Mouse (Mus musculus) hindlimb bud, embryonic 11.5 days (tissue): Measurements from ENCODE around the gene Rfx2.
A peak's percentile ranks its signal among the peaks of the same experiment; 100 is the strongest.

Source experiments
- DNase-seq: peaks from one replicate; pipeline ENCODE4 v3.0.0-alpha.2; 2012; ENCODE audit warnings: low read depth, low spot score; ENCODE audit errors: extremely low spot score

Rfx2 gene

DNA sequence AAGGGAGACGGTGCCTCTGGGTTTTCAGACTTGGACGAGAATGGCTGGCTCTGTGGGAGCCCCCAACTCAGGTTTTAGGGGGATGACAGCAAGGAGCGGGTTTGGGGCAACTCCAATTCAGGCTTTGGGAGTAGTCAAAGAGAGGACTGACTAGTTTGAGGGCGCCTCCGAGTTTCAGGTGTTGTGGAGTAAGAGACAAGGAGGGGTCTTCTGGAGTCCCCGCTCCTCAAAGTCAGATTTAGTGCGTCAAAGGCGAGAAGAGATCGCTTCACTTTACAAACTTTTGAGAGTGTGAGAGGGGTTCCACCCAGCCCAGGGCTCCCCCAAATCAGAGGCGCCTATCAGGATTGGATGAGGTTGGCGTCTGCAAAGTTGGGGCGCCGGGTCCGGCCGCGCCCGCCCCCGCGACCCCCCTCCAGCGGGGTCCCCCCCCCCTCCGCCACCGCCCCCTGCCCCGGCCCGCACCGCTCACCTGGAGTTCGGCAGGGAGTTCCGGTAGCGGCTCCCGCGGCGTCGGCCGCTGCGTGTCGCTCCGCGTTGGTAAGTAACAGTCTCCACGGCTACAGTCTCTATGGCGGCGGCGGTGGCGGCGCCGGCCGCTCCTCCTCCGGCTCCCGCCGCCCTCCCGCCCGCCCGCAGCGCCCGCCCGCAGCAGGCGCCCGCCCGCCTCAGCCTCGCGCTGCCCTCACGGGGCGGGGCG is at the start of gene Rfx2:
Rfx2 (minus strand) TSS at position 603 of the 700 bp plus-strand sequence.
- DNase-seq: no peak

DNA sequence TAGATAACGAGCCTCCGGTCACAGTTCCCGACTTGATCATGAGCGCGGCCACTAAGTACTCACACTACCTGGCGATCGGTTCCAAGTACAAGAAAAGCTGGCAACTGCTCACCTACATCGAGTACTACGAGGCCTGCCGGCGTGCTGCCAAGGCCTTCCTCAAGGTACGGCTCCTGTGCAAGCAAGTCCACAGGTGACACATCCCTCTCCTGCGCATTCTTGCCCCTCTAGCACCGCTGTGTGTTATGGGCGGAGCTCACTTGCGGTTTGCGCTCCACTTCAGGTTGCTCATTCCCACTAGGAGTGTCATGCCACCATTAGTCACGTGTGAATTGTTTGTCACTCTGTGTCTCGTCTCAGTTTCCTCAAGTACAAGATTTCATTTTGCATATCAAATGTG is 46.6 kb upstream of the Rfx2 start:
- no peak for DNase-seq

DNA sequence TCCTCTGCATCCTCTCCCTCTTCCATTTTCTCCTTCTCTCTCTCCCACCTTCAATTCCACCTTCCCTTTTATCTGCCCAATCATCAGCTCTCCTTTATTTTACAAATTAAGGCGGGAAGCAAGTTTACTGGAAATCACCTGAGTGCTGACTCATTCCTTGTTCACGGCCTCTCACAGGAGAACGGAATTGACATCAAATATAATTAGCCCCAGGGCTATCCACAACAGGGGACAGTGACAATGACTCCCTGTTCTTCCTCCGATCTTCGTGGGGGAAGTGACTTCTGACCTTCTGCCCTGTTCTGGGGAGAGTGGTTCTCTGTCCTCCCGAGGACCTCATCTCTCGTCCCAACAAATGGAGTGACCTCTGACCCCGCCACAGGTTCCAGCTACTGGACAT is 46.2 kb upstream of the Rfx2 start:
- DNase-seq: no peak

DNA sequence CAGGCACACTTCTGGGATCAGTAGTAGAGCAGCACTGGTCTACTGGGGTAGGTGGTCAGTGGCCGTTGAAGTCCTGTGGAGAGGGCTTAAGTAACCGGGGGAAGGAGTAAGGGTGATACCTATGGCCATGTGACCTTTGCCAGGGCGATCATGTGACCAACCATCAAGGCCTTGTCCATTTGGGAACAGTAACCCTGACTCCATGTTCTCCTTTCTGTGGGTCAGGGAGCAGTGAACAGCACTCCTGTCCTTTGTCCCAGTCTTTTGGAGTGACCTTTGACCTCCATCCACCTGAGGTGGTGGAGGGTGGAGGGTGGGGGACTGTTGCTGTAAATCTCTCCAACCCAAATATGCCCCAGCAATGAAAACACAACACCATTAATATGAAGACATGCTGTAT is 45.7 kb upstream of the Rfx2 start:
- DNase-seq: no peak

DNA sequence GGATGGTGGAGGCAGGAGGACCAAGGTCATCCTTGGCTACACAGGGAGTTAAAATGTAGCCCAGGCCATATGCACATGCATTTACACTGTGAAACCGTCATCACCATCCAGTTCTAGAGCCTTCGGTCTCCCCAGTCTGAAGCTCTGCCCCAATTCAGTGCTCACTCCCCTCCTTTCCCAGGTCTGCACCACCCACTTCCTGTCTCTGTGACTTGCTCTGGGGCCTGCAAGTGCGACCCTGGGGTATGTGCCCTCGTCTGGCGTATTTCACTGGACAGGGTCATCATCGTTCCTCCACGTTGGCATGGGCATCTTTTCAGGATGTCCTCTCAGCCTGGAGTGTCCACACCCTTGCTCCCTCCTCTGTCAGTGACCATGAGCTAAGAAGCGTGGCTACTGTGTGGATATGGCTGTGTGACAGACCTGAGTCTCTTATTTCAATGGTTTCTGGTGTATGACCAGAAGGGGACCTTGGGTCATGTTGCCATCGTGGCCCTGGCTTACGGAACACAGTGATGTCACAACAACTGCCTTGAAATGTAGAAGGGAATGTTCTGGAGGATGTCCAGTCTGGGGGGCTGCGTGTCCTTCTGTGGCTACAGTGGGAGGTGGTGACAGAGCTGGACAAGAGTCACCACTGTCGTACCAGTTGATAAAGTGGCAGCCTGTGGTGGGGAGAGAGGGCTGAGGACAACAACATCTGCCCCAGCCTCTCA is 44.3 kb upstream of the Rfx2 start, which contains the start of gene 1700061G19Rik:
1700061G19Rik (plus strand) TSS at position 542 of the 716 bp plus-strand sequence.
- no peak for DNase-seq

DNA sequence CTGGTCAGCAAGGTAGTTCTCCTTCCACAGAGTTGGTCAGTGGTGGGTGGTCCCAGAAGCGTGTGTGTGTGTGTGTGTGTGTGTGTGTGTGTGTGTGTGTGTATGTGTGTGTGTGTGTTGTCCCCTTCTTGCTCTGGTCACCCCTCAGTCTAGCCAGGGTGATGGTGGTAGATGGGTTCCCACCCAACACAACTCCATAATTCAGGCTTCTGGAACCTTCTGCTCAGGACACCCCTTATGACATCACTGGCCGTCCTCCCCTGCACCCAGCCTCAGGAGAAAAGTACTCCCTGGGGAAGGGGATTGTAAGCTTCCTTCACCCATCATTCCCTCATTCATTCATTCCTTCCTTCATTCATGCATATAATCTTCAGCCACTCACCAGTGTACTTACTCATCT is 43.4 kb upstream of the Rfx2 start, which contains the start of gene Acsbg2:
Acsbg2 (minus strand) TSS at position 211 of the 400 bp plus-strand sequence.
- DNase-seq: no peak

DNA sequence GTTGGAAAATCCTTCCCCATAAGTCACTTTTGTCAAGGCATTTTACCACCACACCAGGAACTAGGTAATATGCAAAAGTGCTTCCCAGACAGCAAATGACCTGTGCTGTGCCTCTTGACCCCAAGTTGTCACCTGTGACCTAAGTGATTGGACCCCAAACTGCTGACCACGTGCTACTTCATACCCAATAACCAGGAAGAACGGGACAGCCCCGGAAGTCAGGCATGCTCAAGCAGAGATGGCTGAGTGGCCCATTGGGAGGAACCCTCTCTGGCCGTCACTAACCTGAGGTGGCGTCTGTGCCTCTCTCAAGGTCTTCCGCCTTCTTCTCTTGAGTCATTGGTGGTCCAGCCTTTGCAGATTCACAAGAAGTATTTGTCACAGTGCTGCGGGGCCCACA is 41.7 kb upstream of the Rfx2 start:
- no peak for DNase-seq

DNA sequence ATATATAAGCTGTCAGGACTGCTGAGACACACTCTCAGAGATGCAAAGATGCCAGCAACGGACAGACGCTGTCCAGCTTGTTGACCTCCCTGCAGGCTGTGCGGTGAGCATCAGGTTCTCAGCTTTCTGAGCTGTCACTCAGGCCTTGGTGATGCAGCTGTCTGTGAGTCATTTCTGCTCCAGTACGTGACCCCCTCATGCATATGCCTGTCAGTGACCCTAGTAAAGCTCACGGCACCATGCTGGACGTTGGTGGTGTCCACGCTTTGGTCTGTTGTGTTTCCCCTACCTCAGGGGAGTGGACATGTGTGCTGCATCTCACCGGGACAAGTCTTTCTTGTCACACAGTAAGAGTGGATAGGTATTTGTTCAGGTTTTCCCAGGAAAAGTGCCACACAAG is 41.0 kb upstream of the Rfx2 start:
- no peak for DNase-seq

DNA sequence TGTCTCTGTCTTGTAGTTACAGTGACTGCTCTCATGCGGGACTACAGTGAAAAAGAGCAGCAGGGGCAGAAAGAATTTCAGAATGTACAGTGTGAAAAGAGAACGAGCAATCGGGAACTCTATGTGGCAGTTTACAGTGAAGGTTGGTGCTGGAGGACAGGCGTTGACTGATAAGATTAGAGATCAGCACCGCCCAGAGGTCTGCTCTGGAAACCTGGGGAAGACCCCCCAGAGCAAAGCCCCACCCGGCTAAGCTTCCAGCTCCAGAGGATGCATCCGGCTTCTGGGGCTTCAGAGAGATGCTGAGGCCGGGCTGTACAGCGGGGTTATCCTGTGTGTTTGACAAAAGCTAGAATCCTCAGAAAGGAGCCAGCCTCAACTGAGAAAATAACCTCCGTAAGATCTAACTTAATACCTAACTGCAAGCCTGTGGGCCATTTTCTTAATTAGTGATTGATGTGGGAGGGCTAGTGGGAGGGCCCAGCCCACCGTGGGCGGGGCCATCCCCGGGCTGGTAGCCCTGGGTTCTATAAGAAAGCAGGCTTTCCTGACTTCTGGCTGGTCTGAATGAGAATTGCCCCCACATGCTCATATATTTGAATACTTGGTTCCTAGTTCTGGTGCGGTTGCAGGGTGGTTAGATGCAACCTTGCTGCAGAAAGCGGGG is 39.6 kb upstream of the Rfx2 start:
- no peak for DNase-seq

DNA sequence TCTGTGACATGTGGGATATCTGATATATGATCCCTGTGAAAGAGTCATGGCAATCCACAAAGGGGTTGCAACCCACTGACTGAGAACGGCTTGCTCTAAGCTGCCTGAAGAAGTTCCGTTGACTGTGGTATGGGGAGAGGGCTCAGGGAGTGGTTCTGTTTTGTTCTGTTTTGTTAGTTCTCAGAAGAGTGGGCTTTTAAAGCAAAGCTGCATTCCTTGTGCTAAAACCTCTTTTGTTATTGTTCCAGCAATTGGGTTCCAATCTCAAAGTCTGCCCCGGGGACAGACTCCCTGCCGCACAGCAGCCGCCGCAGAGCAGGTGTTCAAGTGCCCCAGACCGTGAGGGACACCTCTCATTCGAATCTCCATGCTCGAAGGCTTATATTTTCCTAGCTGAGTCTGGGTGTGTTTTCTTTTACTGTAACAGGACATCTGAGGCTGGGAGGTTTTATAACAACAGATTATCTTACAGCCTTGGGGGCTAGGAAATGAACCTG is 38.7 kb upstream of the Rfx2 start:
- DNase-seq: no peak

DNA sequence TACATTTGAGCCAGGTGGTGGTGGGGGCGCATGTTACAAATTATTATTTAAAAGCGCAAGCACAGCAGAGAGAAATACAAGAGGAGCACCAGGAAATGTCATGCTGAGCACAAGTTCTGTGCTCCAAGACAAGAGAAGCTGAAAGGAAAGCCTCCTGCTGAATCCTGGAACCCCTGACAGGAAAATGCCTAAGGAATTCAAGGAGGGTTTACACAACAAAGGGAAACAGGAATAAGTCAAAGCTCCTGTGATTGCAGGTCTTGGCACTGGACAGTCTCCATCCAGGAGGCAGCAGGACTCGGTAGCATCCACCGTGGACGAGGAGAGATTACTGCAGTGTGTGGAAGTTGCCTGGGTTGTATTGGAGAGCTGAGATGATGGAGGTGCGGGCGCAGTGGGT is 35.3 kb upstream of the Rfx2 start:
- no peak for DNase-seq

DNA sequence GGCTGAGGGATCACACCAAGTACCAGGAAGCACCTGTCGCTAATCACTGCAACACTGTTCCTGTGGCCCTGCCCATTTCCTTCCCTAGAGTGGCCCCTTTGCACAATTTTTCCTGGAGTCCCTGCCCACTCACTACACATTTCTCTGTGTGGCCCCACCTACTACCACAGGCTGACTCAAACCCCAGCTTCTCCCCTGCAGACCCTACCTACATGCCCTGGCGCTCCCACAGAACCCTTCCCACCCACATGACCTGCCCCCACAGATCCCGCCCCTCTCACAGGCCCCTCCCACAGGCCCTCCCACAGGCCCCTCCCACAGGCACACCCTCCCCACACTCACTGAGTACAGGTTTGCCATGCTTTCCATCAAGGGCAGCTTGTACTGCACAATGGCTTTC is 30.4 kb upstream of the Rfx2 start:
- no peak for DNase-seq

DNA sequence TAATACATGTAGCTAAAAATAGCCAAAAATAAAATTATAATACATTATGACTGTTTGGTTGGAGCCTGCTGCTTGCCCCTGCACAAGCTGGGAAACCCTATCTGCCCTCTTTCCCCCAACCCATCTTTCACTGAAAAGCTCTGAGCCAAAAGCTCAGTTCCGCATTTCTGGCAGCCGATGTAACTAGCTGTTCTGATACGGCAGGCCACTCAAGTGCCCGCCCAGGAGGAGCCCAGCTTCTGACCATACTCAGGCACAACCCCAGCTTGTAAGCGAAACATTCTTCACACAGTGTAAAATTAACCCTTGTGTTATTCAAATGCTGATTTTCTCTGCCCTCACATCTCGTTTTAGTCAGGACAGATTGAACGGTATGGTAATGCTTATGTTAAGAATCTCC is 28.1 kb upstream of the Rfx2 start:
- DNase-seq: no peak

DNA sequence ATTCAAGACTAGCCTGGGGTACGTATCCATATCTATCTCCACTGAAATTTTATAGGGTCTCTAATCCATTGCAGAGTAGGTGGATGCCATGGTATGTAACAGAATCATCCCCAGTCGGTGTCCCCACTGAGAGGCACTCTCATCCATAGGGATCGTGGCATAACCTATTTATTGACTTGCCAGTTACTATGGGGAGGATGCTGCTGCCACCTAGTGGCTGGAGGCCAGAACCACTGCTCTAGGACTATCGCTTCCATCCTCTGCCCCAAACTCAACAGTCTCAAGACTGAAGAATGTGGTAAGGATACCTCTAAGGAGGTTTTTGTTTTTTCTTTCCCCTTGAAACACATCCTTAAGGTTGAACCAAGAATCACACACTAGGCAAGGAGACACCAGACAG is 27.4 kb upstream of the Rfx2 start:
- peak; percentile 18 for DNase-seq

DNA sequence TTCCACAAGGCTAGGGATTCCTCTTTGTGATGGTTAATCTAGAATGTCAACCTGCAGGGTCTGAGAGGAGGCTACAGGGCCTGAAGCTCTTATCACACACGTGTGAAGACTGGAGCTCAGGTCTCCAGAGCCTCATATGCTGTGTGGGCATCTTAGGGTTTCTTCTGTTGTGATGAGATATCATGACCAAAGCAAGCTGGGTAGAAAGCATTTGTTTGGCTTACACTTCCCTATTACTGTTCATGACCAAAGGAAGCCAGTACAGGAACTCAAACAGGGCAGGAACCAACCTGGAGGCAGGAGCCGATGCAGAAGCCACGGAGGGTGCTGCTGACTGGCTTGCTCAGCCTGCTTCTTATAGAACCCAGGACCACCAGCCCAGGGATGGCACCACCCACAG is 24.6 kb upstream of the Rfx2 start:
- no peak for DNase-seq

DNA sequence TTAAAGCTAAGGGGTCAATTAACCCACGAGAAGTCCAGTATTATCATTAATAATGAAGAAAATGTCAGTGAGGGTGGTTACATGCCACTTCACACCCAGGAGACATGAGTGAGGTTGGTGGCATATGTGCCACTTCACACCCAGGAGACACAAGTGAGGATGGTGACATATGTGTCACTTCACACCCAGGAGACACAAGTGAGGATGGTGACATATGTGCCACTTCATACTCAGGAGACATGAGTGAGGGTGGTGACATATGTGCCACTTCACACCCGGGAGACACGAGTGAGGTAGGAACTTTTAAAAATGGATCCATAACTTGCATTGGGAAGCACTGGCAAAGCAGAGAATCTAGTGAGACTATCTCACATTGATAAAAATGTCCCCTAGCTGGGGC is 20.4 kb upstream of the Rfx2 start:
- no peak for DNase-seq

DNA sequence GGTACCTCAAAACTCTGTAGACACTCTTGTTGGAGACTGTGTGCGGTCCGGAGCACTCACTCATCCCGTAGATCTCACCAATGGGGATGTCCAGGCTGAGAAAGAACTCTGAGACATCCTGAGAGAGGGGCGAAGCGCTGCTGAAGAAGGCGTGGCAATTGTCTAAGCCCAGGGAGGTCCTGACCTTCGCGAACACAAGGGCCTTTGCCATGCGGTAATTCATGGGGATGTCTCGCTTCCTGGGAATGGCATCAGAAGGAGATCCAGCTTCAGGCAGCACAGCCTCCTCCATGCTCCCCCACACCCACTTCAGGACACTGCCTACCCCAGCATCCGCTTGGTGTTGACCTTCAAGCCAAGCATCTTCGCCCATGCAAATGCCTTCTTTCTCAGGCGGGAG is 18.9 kb upstream of the Rfx2 start:
- DNase-seq: no peak

DNA sequence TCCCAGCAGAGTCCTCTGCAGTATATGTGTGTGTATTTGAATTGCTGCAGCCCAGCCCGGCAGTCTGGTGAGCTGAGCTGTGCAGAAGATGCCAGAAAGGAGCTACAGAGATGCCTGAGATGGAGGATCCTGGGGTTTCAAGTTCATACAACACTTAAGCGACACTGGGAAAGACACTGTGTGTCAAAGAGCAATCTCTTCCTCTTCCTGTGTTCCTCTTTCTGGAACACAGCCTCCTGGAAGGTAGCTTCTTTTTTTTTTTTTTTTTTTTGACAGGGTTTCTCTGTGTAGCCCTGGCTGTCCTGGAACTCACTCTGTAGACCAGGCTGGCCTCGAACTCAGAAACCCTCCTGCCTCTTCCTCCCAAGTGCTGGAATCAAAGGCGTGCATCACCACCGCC is 18.0 kb upstream of the Rfx2 start:
- no peak for DNase-seq

DNA sequence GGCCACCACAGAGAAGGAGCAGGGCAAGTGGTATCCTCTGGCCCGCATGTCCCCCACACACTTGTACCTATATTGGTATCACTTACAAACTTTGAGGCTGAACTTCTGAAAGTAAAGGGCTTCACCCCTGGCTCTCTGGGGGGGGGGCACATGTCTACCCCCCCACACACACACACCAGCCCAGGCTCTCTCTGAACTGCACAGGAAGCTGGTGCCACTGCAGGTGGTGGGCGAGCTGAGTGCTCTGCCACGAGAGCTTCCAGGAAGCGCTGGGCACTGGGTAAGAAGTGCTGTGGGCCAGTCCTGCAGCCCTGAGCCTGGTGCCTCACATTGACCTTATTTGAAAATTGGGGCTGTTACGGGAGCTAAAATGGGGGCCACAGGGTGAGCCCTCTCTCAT is 12.9 kb upstream of the Rfx2 start:
- DNase-seq: no peak

DNA sequence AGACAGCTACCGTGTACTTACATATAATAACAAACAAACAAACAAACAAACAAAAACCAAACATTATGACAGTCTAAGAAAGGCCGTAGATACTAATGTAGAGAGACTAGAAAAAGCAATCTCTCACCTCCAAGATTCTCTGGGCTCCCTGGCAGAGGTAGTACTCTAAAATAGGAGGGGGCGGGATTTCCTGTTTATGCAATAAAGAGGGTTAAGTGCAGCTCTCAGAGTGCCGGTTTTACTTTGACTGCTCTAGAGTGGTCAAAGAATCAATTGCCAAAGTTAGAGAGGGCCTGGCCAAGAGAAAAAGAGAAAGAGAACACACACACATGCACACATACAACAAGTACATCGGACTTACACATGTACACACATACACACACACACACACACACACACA is 11.4 kb upstream of the Rfx2 start:
- no peak for DNase-seq

DNA sequence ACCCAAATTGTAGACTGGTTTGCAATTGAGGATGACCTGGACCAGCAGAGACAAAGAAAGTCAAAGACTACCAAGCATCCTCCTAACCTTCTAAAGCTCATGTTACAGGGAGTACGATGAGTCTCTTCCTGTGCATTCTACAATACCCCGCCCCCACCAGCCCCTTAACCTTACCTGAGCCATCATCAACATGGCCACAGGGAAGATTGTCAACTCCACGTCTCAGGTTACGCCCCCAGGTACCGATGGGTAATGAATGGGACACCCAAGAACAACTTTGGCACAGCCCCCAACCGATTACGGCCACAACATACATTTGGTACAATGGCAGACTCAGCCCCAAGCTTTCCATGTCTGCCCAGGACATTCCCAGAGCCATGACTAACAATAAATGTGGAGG is 9.7 kb upstream of the Rfx2 start:
- DNase-seq: no peak

DNA sequence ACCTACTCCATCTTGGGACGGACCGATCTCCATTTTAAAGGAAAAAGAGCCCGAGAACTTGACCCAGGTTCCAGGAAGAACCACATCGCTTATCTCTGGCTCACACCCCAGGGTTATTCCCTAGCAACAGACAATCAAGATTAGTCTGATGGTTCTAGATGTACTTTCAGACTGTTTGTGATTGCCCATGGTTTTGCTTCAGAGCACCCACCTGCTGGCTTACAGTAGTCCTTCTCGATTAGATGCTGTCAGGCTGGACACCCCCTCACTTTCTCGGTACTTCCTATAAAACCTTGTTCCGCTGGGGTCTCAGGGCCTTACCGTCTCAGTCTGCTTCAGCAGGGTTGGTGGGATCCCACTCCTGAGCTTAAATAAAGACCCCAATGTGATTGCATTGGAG is 5.5 kb upstream of the Rfx2 start:
- no peak for DNase-seq
